Mouse (Mus musculus) right cerebral cortex, postnatal 14 days (tissue): Measurements from ENCODE around the gene Itpkc.
A peak's percentile ranks its signal among the peaks of the same experiment; 100 is the strongest.

ENCODE experiments used
- DNase-seq: peaks from one replicate; pipeline ENCODE4 v3.0.0; 2022

Itpkc gene

DNA sequence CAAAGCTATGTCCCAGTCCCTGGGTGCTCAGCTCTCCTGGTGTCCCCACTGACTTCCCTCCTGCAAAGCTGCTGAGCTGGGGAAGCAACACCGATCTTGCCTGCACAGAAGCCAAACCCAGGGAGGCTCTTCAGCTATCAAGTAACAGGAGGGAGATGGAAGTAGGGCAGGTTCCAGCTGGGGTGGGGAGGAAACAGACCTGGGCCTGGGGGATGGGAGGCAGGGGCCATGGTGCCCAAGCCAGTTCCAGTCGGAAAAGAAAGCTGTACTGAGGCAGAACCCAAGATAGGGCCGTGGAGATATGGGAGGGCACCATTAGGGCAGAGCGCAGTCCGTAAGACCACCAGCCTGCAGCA is 65.0 kb downstream of the Itpkc start:
- no peak for DNase-seq

GRCm38 (mm10) chr7:27162780-27163449 is 65.5 kb downstream of the Itpkc start:
- no peak for DNase-seq

DNA sequence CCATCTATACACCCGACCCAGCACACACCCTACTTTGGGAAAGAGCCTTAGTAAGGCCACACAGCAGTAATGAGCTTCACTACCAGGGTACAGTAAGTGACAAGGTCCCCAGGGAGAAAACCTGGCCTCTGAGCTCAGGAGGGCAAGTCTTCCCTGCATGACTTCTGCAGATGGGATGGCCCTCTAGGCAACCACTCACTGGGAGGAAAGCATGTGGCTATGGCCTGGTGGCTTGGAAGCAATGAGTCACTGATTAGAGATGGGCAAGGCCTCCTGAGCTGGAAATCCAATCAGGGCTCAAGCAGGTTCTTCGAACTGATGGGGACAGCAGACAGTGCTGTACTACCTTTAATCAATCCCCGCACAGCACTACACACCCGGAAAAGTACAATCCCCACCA is 66.7 kb downstream of the Itpkc start:
- no peak for DNase-seq

GRCm38 (mm10) chr7:27160921-27161320 is 67.5 kb downstream of the Itpkc start:
- no peak for DNase-seq

- peak; percentile 88 for DNase-seq
These were observed 68.6 kb downstream of the Itpkc start for GRCm38 (mm10) chr7:27159882-27160281.

GRCm38 (mm10) chr7:27159256-27159655 is 69.2 kb downstream of the Itpkc start:
- no peak for DNase-seq

DNA sequence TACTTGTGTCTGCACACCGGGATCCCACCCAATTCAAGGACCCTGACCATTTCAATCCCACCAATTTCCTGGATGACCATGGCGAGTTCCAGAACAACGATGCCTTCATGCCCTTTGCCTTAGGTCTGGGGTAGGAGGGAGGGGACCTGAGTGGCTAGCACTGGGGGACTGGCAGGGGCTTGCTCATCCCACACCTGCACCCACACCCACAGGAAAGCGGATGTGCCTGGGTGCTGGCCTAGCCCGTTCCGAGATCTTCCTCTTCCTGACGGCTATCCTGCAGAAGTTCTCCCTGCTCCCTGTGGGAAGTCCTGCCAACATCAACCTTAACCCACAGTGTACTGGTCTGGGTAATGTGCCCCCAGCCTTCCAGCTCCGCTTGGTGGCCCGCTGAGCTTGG is 70.3 kb downstream of the Itpkc start:
- DNase-seq: no peak
